Mouse (Mus musculus) cerebral cortex, adult 2 months (tissue): ENCODE measurements around the gene Tmem94.

Source experiments
- WGBS: fragments of 180-500 bp; shearing (Covaris S2); methylation state at CpG from one replicate; pipeline ENCODE4 v1.1.7; 2018; 5-methylcytosine and 5-hydroxymethylcytosine counted together

Tmem94 gene

DNA sequence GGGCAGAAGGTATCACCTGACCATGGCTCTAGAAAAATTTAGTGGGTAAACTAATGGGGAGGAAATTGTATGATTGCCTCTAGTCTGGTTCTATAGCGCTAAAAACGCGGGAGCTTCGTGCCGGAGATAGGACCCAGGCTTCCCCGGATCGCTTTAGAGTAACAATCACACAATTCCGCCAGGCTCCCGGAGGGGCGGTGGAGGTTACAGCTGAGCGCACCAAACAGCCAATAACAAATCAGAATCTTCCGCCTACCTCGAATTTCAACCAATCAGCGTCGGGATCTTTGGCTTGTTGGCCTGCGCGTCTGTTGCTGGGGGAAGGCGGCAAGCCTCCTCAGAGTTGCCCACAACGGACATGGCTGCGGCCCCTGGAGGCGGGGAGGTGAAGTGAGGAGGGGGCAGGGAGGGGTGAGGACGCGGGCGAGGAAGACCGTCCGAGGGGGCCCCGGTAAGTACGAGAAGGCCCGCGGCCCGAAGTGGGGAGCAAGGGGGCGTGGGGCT, at the start of gene Tmem94:
Gene Tmem94, plus strand, starts transcription at position 331 of the 504 bp plus-strand sequence.
- under 1% methylated on average over 32 of the region's 32 CpGs for WGBS

DNA sequence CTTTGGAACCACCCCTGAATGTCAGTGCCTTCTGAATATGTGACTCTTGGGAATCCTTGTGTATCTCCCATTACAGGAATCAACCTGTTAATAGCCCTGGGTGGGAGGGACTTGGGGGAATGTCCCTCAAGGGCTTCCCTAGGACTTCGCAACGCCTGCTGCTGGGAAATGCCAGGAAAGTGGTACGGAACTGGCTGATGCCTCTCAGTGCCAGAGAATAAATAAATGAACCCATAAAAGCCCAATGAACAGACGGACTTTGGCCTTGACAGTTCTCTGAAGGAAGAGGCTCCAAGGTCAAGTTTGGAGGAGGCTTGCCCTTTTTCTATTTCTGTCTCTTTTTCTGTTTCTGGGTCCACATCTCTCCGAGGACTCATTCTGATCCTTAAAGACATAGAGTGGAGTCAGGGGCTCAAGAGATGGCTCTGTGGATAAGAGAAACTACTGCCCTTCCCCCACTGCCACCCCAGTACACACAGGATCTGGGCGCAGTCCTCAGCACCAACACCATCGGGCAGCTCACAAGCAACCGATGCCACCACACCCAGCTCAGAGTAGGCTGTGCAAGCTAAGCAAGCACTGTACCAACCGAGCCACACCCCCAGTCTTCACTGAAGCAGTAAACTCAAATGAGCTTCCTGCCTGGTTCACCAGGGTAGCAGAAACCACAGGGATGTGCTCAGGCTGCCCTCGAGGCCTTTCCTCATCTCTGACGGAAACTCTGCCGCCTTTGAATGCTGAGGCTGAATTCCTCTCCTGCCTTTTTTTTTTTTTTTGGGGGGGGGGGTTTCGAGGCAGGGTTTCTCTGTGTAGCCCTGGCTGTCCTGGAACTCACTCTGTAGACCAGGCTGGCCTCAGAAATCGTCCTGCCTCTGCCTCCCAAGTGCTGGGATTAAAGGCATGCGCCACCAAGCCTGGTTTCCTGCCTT, 48.6 kb upstream of the Tmem94 start:
- 79% methylated on average over 15 of the region's 15 CpGs for WGBS

DNA sequence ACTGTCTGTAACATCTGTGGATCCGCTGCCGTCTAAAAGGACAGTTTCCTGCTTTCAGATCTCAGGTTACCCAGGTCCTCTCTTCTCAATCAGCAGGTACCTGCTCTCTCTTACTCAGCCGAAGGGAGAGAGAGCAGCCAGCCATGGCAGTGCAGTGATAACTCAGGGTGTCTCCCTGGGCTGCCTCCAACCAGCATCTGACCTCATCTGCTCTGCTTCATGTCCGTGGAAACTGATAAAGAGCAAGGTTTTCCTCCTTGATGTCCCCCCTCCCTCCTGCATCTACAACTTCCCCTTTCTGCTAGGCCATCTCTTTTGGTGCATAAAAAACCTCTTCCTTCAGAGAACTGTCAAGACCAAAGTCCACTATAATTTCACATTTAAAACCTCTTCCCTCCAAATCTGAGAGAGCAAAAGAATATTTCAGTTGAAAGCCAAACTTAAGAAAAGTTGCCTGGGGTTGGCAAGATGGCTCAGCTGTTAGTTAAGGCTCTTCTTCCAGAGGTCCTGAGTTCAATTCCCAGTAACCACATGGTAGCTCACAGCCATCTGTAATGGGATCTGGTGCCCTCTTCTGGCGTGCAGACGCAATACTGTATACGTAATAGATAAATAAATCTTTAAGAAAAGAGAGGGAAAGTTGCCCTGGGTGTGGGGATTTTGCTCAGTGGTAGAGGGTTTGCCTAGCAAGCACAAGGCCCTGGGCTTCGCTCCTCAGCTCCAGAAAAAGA, 47.4 kb upstream of the Tmem94 start:
- WGBS = 69% methylated on average over 8 of the region's 8 CpGs

DNA sequence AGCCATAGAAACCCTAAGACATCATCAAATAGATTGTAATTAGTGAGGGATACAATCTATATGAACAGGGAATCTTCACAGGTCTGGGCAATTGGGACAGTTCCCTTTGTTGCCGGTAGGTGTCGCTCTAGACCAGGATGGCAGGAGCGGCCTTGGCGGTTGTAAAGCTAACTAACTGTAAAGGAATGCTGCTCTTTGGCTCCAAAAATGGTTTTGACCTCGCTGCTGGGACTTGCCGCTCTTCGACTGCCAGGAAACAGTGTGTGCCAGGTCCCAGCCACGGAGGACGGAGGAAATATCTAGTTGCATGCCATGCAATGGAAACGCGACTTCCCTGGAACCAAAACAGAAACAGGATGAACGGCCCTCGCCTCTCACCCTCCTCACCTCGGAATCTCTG, 42.6 kb upstream of the Tmem94 start:
- WGBS = 15% methylated on average over 14 of the region's 14 CpGs

DNA sequence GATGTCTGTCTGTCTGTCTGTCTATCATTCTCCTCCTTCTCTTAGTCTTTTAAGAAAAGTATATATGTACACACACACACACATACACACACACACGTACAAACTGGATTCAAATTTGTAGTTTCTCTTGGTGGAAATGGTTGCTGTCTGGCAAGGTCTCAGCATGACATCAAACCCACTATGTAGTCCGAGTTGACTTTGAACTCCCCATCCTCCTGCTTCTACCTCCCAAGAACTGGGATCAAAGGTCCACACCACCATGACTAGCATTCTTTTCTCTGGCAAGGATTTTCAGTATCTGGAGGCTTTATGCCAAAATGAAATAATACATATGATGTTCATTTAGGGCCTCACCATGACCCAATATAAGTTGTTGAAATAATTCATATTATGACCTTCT, 42.0 kb upstream of the Tmem94 start:
- 78% methylated on average over 2 of the region's 2 CpGs for WGBS

DNA sequence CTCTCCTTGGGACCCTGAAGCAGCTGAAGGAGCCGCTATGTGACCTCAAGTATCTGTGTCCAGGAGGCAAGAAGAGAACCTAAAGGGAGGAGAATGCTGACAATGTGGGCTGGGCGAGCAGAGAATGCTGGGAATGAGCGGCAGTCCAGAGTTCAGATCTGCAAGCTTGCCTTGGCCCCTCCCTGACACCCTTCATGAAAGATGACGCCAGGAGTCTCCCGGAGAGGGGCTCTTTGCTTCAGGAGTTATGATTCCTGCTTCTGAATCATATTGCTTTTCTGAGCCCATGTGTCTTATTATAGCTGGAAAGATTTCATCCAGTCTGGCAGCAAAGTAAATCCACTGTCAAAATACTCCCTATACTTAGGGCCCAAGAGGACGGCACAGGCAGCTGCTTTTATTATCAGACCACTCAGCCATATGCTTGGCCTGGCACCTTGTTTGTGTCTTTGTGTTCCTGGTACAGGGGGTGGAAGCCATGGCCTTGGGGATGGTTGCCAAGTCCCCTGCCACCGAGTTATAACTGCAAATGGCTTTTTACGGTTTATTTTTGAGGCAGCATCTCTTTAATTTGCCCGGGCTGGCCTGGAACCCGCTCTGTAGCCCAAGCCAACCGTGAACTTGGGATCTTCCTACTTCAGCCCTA, 31.1 kb upstream of the Tmem94 start:
- WGBS = 41% methylated on average over 11 of the region's 11 CpGs

DNA sequence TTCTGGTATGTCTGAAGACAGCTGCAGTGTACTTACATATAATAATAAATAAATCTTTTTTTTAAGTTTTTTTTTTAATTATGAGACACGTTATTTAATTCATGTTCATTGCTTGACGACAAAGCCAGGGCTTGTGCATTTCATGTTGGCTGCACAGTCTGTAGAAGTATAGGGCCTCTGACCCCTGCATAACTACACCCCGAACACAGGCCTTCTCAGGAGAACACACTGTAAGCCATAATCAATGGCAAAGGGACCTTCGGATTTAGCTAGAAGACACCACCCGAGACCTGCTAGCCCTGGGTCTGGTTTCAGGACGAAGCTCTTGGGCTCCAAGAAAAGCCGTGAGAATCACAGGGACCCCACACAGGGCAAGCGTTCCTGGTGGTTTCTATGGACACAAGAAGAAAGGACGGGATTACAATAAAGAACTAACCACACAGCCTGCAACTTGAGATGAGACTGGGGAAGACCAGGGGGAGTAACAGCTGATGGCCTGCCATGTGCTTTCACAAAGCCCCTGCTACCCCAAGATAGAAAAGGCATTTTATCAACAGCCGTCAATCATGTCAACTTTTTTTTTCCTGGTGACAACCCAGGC, 27.5 kb upstream of the Tmem94 start:
- 79% methylated on average over 10 of the region's 10 CpGs for WGBS

DNA sequence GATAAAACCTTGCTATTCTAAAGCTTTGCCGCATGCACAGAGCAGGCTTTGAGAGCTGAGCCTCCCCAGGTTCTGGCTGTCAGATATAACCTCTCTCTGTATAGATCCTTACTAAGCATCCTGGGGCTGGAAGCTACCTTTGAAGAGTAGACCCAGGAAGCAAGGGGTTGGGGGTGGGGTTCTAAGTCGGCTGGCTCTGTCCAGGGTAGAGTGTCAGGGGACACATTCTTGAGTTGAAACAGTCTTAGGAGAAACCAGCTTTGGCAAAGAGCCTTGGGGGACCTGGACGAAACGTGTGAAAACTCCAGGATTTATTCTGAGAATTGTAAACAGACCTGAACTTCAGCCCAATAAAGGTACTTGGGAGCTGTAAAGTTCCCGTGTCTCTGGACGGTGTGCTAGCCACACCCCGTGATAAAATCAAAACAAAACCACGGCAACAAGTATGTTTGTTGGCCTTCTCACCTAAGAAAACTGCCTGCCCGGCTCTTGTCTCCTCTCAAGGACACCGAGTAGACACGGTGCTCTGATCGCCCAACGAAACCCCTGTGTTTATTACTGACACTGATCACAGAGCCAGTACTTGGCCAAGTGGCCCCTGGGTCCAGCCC, 26.9 kb upstream of the Tmem94 start:
- 72% methylated on average over 13 of the region's 13 CpGs for WGBS

DNA sequence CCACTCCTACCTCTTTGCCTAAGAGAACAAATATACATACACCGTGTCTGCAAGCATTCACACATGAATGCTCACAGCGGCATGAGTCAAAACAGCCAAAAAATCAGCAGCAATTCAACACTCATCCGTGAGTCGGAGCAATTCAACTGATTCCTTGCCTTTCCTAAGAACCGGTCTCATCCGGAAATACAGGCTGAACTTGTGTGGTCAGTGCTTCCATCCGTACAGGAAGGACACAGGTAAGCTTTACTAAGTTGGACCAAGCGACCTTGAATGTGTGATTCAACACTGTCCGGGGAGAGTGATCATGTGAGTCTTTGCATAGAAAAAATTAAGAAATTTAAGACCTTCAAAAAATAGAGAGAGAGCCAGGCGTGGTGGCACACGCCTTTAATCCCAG, 24.2 kb upstream of the Tmem94 start:
- 83% methylated on average over 11 of the region's 11 CpGs for WGBS

DNA sequence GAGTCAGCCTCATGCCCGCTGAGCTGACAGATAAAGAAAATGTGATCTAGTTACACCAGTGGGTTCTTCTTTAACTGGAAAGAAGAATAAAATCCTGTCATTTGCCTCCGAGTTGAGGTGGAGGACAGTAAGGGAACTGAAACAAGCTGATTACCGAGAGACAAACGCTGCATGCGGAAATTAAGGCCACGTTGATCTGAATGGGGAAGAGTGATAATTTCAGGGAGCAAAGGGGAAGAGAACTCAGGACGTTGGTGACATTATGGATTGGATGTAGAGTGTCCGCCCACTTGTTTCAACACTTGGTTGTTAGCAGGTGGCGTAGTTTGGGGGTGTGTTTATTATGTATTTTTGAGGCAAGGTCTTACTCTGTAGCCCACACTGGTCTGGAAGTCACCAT, 22.3 kb upstream of the Tmem94 start:
- WGBS = 87% methylated on average over 9 of the region's 9 CpGs

DNA sequence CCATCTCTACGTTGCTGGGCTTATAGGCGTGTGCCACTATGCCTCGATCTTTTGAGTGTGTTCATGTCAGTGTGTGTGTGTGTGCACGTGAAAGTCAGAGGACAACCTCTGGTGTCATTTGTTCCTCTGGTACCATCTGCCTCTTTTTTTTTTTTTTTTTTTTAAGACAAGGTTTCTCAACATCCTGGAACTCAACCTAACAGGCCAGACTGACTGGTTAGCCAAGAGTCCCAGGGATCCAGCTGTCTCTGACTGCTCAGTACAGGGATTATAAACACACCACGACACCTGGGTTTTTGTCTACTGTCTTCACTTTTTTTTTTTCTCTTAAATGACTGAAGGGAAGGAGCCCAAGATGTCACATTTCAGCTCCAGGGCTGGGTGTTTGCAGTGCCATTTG, 20.8 kb upstream of the Tmem94 start:
- 93% methylated on average over 5 of the region's 5 CpGs for WGBS

DNA sequence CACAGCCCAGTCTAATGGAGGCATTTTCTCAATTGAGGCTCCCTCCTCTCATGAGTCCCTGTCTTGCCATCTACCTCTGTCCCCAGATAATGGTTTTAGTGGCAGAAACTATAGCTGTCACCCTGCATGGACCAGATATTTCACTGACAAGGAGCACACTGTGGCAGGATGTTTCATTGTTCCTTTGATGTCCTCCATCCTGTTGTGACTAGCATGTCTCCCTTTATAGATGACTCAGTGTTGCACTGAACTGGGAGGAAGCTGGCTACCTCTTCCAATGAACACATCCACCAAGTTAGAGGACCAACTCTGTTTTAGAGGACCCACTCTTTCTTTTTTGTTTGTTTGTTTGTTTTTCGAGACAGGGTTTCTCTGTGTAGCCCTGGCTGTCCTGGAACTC, 19.1 kb upstream of the Tmem94 start:
- WGBS = 81% methylated on average over 1 of the region's 1 CpGs

DNA sequence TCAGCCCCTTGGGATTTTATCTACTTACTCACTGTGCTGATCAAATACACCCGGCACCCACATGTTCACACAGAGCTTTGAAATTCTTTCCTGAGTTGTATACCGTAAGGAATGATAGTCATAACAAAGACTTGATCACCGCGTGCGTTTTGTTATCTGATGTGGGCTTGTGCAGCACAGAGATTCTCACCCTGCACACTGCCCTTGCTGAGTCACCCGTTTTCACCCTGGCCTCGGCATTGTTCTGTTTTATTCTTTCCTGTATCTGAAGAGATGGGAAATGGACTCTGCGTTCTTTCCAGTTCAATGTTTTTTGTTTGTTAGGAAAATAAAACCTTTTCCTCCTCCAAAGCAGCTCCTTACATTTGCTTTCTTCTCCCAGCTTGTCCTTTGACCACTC, 18.5 kb upstream of the Tmem94 start:
- WGBS = 54% methylated on average over 8 of the region's 8 CpGs

DNA sequence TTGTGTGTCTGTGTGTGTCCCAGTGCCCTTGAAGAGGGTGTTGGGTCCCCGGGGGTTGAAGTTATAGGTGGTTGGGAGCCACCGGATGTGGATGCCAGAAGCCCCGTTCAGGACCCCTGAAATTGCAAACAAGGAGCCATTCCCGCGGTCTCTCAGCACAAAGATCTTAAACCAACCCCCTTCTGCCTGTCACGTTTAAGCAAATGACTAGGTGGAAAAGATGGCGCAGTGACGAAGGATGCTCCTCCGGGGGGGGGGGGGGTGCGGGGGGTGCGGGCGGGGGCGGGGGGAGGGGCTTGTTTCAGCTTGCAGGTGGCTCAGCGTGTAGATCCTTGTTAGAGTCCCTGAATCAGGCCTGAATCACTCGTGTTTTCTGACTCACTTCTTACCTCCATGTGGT, 17.9 kb upstream of the Tmem94 start:
- WGBS = 5% methylated on average over 14 of the region's 15 CpGs

DNA sequence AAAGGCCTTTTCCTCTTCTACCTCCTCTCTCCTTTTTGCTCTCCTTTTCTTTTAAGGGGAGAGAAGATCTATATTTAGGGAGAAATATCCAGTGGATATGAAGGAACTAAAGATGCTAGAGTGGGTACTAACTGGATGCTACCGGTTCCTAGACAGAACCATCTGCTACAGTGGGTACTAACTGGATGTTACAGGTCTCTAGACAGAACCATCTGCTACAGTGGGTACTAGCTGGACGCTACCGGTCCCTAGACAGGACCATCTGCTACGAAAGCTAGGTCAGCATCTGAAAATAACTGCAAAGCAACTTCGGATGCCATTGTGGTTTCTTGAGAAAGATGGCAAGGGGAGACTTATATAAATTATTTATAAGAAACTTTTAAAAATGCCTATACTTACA, 15.4 kb upstream of the Tmem94 start:
- WGBS = 59% methylated on average over 5 of the region's 5 CpGs

DNA sequence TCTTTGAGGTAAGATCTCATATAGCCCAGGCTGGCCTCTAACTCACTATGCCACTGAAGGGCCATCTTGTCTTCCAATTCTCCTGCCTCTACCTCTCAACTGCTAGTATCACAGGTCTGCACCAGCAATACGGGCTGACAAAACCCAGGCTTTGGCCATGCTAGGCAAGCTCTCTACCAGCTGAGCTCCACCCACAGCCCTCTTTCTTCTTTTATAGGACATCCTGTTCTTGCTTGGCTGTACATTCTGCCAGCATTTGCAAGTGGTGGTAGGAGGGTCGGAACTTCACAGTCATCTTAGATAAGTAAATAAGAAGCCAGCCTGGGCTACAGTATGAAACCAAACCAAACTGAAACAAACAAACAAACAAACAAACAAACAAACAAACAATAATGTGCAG, 13.5 kb upstream of the Tmem94 start:
- WGBS = 51% methylated on average over 2 of the region's 2 CpGs

DNA sequence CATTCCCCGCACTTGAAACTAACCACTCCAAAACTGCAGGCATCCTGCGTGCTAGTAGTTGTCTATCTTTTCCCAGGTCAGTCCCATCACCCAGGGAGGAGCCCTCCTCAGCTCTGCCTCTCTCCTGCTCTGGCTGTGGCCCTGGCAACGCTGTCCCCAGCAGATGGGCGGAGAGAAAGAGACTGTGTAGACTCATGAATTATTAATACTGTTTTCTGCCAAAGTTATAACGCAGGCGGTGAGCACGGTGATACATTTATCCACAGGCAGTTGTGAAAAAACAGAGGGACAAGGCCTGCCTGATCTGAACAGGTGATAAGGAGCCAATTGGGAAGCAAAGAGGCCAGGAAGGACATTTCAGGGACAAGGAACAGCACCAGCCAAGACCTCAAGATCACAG, 12.6 kb upstream of the Tmem94 start:
- 46% methylated on average over 7 of the region's 7 CpGs for WGBS

DNA sequence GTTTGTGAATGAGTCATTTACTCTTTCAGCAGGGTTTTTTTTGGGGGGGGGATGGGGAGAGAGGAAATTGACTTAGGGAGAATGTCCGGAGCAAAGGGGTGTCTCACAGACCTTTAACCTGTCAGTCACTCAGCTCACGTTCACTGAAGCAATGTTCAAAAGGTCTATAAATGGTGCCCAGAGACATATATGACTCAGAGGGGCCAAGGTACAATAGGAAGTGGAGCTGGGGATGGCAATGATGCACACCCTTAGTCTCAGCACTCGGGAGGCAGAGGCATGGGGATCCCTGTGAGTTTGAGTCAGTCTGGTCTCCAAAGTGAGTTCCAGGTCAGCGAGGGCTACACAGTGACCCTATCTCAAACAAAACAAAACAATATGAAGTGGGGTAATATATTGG, 11.7 kb upstream of the Tmem94 start:
- WGBS = 76% methylated on average over 4 of the region's 4 CpGs

DNA sequence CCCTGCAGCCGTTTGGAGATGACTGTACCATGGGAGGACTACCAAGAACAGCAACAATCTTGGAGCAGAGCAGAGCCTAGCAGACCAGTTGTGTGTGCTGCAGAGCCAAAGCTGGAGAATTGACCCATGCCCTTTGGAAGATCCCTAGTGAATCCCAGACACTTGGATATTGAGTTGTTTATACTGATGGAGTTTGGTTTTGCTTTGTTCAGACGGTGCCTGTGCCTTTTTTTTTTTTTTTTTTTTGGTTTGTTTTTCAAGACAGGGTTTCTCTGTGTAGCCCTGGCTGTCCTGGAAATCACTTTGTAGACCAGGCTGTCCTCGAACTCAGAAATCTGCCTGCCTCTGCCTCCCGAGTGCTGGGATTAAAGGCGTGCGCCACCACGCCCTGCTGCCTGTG, 3.1 kb upstream of the Tmem94 start:
- 92% methylated on average over 7 of the region's 7 CpGs for WGBS

DNA sequence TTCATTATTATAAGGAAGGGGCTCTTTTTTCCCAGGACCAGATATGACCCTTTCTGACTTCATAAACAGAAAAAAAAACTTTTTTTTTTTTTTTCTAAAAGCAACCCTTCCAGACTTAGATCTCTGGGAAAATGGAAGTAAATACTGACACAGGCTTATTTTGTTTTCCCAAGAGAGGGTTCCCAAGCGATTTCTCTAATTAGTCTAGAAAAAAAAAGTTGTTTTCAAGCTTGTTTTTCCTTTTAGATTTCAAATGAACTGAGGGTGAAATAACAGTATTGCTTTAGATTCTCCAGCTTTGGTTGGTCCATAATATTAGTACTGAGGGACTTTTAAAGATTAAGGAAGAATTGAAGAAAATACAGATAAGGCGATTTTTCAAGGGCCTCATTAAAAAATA, 535 bp upstream of the Tmem94 start:
- WGBS = 5% methylated on average over 2 of the region's 2 CpGs

DNA sequence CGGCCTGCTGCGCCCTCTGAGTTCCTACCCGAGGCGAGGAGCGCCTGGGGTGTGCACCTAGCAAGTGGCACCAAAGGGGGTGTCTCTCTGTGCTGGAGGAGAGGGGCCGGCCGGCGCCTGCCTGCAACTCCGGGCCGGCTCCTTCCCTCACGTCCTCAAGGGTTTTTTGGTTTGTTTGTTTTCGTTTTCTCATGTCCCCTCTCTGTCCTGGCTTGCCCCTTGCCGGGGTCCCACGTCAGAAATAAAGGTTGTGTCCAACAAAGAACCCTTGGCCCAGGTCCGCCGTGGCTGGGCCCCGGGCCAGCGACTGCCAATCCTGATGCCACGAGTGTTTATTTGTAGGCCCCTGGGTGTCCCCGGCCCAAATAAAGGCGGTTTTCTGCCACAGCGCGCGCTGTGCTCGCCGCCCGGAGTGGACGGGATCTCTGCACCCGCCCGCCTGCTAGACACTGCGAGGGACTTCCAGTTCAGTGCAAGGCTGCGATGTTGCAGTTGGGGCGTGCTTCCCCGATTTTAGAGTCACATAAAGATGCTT, 441 bp downstream of the Tmem94 start:
- WGBS = under 1% methylated on average over 34 of the region's 34 CpGs
